Mouse (Mus musculus): ENCODE data around the gene Gm47289. TPM values are rescaled to one million over a fixed set of nuclear protein-coding genes. Genes with fewer than 3 reads are reported as not detected.
A peak's percentile ranks its signal among the peaks of the same experiment; 100 is the strongest.

The Gm47289 gene
- polyA plus RNA-seq (2012; rRNA removed), result 0.03 and 0.07 TPM in 2 replicates

DNA sequence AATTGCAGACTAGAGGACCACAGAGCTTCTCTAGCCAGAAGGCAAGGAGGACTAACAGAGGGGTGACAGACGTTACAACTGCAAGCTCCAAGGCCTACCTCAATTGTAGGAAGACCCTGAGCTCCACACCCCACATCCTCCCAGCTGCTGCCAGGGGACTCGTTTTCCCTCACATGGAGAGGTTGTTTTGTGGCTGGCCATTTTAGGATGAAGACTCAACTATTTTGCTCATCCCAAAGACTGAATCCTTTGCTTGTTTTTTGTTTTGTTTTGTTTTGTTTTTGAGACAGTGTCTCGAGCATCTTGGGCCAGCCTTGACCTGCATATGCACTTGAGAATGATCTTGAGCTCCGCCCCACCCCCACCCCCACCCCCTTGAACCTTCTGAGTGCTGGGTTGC is at the start of gene Gm47289:
Gene Gm47289, plus strand, starts transcription at position 301 of the 400 bp plus-strand sequence.
- no peak for DNase-seq (ENCODE audit: low spot score)

DNA sequence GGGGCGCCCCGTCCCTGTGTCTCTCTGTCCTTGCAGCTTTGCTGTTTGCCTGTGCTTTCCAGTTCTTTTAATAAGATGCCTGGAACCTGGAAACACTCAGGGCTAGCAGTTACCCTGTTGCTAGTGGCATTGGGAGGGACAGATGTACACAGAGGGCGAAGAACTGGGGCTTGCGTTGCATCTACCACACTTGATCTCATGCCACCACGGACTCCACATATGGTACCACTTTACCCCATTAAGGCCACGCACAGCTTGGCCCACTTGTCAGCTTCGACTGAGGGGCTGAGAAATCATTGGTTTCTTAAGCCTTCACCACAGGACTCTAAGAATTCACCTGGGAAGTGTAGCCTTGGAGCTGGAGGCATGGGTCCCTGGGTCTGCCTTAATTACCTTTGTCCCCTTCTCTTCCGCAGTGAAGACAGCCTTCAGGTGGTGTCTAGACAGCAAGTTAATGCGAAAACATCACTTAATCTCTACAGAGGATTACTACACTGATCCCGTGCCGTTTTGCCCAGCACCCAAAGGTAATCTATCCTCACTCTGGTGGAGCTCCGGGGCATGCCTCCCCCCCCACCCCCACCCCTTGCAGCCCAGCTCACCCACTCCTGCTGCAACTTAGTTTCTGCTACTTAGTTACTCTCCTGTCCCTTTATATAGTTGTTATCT is 49.1 kb upstream of the Gm47289 start:
- DNase-seq (ENCODE audit: low spot score), result no peak

DNA sequence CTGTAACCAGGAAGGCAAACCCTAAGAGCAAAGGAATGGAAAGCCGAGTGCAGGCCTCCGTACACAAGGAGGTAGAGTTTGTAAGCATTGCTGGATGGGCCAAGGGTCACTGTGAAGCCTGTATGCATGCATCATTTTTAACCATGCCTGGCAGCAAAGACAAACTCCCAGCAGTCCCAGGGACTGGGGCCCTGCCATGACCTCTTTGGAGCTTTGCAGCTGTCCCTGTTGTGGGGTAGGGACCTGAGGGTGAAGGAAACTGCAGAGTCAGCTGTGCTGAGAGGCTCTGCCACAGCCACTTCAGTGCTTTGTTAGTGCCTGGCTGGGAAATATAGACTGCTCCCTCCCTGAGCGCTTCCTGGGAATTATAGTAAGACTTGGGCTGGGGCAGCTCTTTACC is 48.3 kb upstream of the Gm47289 start:
- DNase-seq (ENCODE audit: low spot score), result no peak

DNA sequence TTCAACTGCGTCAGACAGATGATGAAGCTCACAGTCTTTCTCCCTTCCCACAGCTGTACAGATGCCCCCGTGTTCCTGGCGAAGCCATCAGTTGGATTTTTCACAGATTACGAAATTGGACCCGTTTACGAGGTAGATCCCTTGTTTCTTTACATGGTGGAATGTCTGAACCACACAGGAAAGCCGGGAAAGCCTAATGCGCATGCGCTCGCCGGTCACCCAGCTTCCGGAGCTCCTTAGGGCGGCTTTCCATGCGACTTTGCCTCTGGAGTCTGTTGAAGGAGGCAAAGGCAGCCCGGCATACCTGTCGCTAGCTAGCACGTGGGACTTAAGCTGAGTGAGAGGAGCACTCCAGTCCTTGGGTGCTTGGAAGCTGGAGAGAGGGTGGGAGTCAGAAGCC is 44.0 kb upstream of the Gm47289 start:
- no peak for DNase-seq (ENCODE audit: low spot score)

DNA sequence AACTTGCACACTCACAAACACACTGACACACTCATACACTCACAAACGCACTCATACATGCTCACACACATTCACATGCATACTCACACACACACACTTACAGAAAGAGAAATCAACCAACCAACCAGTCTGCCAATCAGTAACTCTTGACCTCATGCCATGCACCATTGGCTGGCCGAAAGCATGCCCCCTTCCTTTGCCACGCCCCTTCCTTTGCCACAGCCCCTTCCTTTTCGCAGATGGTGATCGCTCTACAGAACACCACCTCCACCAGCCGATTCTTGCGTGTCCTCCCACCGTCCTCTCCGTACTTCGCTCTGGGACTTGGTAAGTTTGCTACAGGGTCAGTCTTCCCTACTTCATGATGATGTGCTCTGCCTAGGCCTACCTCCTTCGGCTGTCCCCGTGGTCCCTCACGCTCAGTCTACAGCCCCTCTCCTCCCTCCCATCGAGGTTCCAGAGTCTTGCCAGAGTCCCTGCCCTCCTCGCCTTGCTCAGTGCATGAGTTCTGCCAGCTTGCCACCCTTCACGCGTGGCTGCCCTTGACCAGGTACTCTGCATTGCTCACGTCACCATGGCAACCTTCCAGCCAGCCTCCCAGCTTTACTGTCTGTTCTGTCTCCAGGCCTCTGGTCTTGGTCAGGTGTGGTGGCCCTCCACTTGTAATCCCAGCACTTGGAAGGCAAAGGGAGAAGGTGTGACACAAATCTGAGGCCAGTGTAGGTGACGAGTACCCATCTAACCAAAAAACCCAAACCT is 39.4 kb upstream of the Gm47289 start:
- no peak for DNase-seq (ENCODE audit: low spot score)

DNA sequence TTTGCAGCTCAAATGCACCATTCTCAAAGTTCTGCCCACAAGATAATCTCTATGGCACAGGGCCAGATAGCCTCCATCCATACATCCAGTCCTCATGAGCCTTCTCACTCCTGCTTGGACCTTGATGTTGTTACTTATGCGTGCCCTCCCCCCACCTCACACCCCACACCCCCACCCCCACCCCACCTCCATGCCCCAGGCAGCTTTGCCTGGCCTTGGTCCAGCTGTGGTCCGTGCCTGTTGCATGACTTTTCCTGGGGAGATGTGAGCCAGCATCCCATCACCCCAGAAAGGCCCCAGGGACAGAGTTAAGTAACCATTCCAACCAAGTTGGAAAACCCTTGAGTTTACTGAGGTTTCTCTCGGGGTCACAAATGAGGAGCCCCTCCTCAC is 38.8 kb upstream of the Gm47289 start:
- no peak for DNase-seq (ENCODE audit: low spot score)

DNA sequence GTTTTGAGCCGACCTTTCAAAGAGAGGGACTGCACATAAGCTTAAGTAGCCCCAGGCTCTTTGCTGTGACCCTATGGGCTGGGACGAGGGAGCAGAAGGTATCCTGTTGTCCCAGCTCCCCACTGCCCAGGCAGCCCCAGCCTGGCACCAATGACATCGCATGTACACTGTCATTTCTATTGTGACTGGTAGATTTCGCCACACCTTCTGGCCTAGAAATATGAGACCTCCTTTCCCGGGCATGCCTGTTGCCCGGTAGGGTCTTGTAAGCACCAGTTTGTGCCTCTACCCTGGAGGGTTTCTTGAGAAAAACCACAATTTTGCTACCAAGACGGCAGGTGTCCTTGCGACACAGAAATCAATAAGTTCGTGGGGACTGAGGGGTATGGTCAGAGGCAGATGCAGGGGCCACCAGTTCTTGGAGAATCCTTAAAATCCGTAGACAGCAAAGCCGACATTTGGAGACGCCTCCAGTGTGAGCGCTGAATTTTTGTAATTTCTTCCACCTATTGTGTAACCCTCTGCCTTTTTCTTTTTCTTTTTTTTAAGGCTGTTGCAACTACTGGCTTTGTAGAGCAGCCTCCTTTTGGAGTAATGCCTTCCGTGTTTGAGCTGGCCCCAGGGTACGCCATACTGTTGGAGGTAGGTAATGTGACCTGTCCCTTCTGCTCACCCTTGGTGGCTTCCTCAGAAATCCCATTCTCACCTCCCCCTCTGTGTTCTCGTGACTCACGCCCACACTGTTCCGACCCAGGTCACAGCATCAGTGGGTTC is 36.2 kb upstream of the Gm47289 start:
- no peak for DNase-seq (ENCODE audit: low spot score)

DNA sequence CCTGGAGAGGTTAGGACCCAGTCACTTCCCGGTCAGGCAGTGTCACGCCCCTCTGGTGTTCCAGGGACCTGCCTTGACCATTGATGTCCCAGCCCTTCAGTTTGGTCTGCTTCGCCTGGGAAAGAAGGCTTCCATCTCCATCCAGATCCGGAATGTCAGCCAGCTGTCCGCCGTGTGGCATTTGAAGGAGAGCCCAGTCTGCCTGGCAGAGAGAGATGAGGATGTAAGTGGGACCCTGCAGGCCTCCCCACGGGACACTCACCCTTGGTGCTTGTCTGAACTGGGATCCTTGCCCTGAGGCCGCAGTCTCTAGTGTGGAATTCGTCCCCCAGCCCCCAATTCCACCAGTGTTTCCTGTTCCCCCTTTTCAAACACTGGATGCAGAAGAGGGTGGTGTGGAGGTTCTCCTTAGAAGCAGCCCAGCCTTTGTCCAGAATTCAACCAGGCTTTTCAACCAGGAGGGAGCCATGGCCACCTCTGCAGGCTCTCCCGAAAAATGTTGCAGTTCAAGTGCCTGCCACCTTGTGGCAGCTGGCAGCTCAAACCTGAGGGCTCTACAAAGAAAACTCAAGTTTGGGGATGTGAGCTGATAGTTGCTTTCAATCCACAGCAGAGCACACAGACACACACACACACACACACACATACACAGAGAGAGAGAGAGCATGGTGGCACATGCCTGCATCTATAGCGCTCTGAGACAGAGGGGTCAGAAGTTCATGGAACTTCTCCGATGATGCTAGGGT is 30.4 kb upstream of the Gm47289 start:
- no peak for DNase-seq (ENCODE audit: low spot score)

DNA sequence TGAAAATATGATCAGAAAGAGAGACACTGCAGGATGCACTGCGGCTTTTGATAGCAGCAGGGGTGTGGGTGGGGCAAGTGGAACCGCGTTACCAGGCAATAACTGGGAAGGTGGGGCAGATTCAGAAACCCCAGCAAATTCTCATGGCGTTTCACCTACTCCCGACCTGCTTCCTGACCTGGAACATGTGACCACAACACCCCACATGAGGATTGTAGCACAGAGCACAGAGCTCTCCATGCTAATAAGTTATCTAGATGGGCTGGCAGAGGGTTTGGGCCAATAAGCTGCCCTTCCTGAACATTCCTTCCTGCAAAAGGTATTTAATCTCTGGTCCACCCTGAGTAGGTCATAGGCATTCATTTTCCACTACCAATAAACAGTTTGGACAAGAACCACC is 28.3 kb upstream of the Gm47289 start:
- no peak for DNase-seq (ENCODE audit: low spot score)

DNA sequence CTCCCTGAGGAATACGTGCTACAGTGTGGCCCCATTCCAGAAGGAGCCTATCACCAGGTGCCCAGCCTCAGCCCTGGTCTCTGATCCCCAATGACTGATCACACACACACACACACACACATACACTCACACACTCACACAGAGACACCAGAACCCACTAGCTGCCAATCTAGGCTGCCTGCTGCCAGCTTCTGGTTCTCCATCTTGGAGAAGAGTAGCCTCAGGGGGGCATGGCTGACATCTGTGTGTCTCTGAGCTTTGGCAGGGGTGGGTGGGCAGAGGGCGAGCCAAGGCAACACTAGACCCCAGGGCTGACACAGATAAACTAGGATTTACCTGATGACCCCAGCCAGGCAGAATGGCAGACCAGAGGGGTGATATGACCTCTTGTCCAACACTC is 20.1 kb upstream of the Gm47289 start:
- no peak for DNase-seq (ENCODE audit: low spot score)

DNA sequence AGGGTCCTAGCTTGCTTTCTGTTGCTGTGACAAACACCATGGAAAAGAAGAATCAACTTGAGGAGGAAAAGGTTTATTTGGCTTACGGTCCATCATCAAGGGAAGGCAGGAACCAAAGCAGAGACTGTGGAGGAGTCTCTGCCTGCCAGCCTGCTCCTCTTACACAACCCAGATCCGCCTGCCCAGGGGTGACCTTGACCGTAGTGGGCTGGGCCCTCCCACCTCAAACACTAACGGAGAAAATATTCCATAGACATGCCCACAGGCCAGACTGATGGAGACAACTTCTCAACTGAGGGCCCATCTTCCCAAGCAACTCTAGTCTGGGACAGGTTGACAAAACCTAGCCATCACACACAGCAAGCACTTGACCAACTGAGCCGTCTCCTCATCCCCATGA is 16.9 kb upstream of the Gm47289 start:
- no peak for DNase-seq (ENCODE audit: low spot score)

DNA sequence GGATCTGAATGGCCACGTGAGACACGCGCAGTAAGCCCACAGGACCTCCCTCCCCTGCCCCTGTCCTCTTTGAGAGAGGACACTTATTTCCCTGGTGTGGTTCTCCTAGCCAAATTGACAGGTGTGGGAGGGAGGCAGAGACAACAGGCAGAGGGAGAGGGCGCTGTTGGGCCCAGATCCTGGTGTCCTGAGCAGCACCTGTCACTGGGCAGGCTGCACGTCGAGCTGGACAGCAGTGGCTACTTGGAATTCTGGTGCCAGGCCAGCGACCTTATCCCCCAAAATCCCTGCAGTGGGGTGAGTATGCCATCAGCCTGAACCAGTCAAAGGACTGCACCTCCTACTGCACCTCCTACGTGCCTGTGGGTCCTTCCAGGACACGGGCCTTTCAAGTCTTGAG is 15.6 kb upstream of the Gm47289 start:
- DNase-seq (ENCODE audit: low spot score), result no peak

DNA sequence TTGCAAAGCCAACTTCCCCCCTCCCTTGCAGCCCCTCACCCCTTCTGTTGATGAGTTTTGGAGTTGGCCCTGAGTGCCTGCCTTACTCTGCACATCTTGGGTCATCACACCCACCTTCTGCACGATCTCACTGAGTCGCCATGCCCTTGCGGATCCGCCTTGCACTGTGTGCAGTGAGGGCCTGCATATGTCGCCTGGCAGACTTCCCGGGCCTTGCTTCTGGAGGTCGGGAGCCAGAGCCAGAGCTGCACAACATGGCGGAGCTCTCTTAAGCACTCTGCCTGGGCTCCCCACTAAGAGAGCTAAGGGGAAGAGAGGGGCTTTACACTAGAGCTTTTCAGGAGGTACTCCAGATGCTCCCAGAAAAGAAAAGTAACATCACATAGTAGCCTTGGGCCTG is 14.3 kb upstream of the Gm47289 start:
- DNase-seq (ENCODE audit: low spot score), result no peak

DNA sequence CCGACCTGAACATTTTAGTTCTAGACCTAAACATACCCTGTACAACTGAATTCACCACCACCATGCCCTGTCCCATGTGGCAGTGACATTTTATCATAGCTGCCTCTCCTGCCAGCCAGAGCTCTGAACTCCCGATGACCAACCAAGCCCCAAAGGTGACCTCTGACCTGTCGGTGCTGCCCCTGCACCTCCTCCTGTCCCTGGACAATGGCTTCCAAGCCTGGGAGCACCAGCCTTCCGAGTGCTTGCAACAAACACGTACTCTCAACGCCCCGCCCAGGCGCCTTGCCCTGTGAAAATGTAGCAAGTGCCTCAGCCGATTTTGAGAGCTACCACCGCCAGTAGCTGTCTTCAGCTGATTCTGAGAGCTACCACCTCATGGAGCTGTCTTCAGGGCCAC is 13.8 kb upstream of the Gm47289 start:
- no peak for DNase-seq (ENCODE audit: low spot score)

DNA sequence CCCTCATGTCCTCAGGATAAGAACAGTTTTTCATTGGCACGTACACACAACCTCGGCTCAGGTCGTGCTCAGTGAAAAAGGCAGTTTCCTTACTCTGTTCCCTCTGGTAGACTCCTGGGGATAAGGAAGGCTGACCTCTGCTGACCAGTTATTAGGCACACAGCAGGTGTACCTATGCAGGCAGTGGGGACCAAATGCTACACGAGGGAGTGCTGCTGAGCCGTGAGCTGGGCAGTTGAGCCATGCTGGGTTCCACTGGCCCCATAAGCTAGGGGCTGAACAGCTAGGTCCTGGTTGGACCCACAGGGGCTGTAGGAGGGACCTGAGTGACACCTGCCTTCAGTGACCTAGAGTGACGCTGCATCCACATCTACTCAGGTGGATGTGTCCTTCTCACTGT is 13.3 kb upstream of the Gm47289 start:
- DNase-seq (ENCODE audit: low spot score), result no peak

DNA sequence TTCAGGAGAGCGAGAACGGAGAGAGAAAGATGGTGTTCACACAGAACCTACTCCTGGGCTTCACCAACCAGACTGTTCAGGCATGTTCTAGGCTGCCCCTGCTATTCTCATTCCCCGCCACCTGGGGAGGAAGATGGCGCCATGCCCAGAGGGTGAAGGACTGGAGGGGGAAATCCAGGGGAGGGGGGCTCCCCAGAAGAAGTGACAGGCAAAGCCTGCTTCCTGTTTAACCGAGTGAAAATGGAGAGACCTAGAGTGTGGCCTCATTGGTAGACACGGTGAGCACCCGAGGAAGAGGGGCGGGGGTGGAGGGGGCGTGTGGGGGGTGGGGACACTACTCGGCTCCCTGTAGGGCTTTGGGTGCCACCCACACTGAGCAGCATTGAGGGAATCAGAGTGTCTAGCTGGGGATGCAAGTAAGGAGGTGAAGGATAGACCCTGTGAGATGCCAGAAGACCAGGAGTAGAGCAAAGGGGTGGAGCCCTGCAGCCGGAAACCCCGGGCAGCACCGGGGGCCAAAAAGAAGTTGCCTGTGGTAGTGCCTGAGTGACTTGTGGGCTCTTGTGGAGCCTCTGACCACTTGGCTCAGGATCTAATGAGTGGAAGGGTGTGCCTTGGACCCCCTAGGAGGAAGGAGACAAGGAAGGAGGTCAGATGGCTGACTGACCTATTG is 12.7 kb upstream of the Gm47289 start:
- no peak for DNase-seq (ENCODE audit: low spot score)

DNA sequence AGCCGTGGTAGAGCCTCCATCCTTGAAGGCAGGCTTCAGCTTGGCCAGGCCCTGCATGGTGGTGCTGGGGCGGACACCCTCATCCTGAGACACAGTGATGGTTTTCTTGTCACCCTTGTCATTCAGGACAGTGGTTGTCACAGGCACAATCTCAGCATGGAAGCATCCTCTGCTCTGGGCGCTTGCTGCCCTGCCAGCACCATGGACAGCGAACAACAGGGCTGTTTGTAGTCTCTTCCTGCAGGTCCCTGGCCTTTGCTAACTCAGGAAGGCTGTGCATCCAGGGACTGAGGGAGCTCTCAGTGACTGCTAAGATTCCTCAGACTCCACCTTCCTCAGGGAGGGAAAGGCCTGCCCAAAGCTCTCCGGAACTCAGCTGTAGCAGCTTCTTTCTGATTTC is 9.4 kb upstream of the Gm47289 start:
- DNase-seq (ENCODE audit: low spot score), result no peak

DNA sequence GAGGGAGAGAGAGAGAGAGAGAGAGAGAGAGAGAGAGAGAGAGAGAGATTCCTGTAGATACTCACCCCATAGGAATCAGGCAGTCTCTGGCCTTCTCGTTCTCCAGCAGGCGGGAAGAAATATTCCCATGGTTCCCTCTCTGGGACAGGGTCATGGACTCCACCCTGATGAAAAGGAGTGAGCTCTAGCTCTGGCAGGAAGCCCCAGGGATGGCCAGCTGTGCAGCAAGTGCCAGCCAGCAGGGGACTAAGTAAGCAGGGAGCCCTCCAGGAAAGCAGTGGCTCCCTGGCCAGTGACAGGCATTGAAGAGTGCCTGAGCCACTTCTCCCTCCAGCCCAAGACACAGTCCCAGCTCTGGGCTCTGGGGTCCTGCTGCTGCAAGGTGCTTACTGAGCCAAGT is 7.2 kb upstream of the Gm47289 start:
- no peak for DNase-seq (ENCODE audit: low spot score)

DNA sequence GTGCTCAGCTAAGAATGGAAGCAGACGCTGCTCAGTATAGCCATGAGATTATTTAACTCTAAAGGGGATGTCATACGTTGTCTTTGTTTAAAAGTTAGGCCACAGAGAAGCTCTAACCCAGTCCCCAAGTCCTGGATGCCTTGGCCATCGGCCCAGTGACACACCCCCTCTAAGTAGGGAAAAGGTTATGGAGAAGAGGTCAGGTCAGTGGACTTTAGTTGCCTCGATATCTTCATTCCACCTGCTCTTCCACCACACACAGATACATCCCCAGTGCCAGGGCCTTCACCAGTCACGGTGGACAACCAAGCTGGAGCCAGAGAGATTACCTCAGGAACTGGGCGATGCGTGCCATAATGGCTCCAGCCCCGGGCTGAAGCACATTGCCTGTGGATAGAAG is 3.5 kb upstream of the Gm47289 start:
- no peak for DNase-seq (ENCODE audit: low spot score)

DNA sequence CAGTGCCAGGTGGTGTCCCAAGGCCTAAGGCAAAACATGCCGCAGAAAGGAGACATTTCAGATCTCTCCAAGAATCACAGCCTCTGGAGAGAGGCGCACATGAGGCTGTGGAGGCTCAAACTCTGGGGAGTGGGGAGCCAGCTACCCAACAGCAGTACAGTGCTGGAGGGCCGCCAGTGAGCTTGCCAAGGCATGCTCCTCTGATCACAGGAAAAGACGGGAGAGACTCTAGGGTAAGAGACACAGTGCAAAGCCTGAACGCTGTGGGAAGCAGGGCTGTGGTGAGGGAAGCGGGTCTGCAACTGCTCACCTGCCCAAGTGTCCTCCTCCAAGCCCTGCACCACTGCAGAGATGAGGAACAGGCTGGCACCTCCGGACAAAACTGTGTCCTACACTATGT is 3.1 kb upstream of the Gm47289 start:
- peak; percentile 40 for DNase-seq (ENCODE audit: low spot score)

All from urinary bladder, adult 2 months (tissue).